Mouse (Mus musculus) lung, adult 2 months (tissue): Measurements from ENCODE around the gene Ust. TPM values are rescaled to one million over a fixed set of nuclear protein-coding genes. Genes with fewer than 3 reads are reported as not detected.

Experiments used
- DNase-seq: peaks from one replicate; pipeline ENCODE4 v3.0.0; 2022
- H3K4me1 ChIP-seq: fragments of 200-500 bp; 2 replicates; pipeline ENCODE4 v1.6.1; 2011; ENCODE audit warnings: low read length; ENCODE audit not compliant: control insufficient read depth, insufficient read depth
- H3K4me3 ChIP-seq: fragments of 200-500 bp; replicated peaks from 2 replicates; pipeline ENCODE3; 2011; ENCODE audit warnings: low read depth, mild to moderate bottlenecking, control low read depth, low read length; ENCODE audit errors: extremely low read depth
- CTCF ChIP-seq: fragments of 200-500 bp; IDR thresholded peaks from 2 replicates; pipeline ENCODE4 v1.5.1; 2011; ENCODE audit warnings: mild to moderate bottlenecking, low read length, control low read depth; ENCODE audit not compliant: insufficient read depth
- POLR2A ChIP-seq: fragments of 200-500 bp; IDR thresholded peaks from 2 replicates; pipeline ENCODE4 v1.6.1; 2011; ENCODE audit warnings: low read depth, mild to moderate bottlenecking, control low read depth, low read length, borderline replicate concordance; ENCODE audit errors: extremely low read depth
- WGBS: fragments of 180-500 bp; shearing (Covaris S2); methylation state at CpG from one replicate; pipeline ENCODE4 v1.1.7; 2018; 5-methylcytosine and 5-hydroxymethylcytosine counted together
- polyA plus RNA-seq: library from polyadenylated mRNA; depleted of rRNA; stranded (reverse); fragments of >200 nt; gene quantifications from 2 replicates; pipeline ENCODE4 v1.2.3, GENCODE M21; 2012

Gene Ust
- polyA plus RNA-seq, 1 experiment = 3.3 TPM

GRCm38 (mm10) chr10:8447681-8448080, 70.9 kb downstream of the Ust start:
- WGBS = 39% methylated on average over 5 of the region's 5 CpGs
- no peak for DNase-seq
- no peak overlapping the region for H3K4me3 ChIP-seq
- TF ChIP-seq POLR2A (no peak), CTCF (no peak)
- no peaks in the 10 kb centered on the region; the same call in 1 of the 2 replicates for H3K4me1 ChIP-seq

GRCm38 (mm10) chr10:8446972-8447371, 71.7 kb downstream of the Ust start:
- no peaks in the 10 kb centered on the region; the same call in 1 of the 2 replicates for H3K4me1 ChIP-seq
- no peak for TF ChIP-seq CTCF
- no peak overlapping the region for H3K4me3 ChIP-seq
- DNase-seq = no peak
- WGBS = 52% methylated on average over 4 of the region's 4 CpGs

DNA sequence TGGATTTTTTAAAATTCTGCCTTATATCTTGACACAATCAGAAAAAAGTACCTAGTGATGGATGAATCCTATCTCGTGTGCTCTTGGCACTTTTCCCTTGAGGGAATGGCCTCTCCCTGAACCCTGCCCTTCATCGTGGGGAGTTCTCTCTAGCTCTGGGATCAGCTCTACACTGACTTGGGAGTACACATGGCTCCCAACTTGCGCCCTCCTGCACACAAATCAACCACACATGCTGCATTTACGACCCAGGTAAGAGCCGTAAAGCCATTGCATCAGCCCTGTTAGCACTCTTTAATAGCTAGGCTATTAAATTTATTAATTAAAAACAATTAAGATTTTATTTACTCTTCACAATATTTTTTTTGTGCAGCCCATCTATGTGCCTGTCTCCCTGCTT, 74.6 kb downstream of the Ust start:
- Histone ChIP-seq H3K4me3 (no peak overlapping the region), H3K4me1 (no peaks in the 10 kb centered on the region; the same call in 1 of the 2 replicates)
- 74% methylated on average over 5 of the region's 5 CpGs for WGBS
- no peak for TF ChIP-seq CTCF
- no peak for TF ChIP-seq POLR2A
- no peak for DNase-seq

DNA sequence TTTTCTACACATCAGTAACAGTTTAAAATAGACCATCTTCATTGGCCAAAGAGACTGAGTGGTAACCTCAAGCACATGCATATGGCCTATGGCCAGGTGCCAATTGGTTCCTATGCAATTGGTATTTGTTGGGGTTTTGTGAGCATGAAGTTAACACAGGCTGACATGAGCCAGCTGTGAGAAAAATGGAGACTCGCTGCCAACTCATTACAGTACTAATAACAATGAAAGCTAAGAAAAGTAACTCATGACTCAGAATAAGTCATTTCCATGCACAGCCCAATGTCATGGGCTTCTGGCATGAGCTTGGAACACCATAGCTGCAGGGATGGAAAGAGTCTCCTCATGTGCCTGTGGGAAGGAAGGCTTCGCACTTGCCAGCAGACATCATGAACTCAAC, 86.8 kb downstream of the Ust start:
- no peak for DNase-seq
- no peak overlapping the region for H3K4me3 ChIP-seq
- H3K4me1 ChIP-seq = peaks cover 3% of the 10 kb centered on the region; the same call in 1 of the 2 replicates
- TF ChIP-seq POLR2A = no peak
- no peak for TF ChIP-seq CTCF
- 55% methylated on average over 2 of the region's 2 CpGs for WGBS

DNA sequence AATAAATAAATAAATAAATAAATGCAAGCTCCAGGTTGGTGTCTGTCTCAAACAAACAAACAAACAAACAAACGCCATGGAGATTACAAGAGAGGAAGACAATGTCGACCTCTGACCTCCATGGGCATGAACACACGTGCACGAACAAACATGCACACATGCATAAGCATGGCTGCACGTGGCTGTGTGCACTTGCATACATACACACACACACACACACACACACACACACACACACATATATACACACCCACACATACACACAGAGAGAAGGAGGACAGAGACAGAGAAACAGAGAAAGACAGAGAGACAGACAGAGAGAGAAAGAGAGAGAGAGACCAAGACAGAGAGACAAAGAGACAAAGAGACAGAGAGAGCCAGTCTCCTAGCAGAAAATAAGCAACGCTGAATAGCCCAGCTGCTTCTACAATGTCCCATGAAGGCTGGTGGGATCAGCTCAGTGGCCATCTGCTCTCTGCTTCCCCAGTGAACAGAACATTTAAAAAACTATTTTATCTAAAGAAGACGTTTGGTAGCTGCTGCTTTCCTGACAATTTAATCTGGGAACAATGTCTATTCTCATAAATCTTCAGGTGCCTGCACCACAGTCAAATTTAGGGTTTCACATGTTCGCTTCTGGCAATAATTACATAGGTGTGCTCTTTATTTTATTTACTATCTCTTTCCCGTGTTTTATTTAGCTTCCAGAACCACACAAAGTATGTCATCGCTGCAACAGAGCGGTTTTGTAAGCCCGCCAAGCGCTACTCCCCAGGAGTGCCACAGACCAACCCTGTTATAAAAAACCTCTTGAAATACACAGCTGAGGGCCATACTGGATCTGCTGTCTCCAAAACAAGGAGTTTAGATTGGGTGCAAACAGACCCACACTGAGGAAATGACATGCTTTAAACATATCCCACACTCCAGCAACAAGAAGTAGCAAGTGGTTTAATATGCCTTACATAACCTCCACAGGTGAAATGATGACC, 89.5 kb downstream of the Ust start:
- 80% methylated on average over 13 of the region's 13 CpGs for WGBS
- Histone ChIP-seq H3K4me1 (peaks cover 3% of the 10 kb centered on the region; the same call in 1 of the 2 replicates), H3K4me3 (no peak overlapping the region)
- no peak for TF ChIP-seq POLR2A
- no peak for TF ChIP-seq CTCF
- DNase-seq = no peak

DNA sequence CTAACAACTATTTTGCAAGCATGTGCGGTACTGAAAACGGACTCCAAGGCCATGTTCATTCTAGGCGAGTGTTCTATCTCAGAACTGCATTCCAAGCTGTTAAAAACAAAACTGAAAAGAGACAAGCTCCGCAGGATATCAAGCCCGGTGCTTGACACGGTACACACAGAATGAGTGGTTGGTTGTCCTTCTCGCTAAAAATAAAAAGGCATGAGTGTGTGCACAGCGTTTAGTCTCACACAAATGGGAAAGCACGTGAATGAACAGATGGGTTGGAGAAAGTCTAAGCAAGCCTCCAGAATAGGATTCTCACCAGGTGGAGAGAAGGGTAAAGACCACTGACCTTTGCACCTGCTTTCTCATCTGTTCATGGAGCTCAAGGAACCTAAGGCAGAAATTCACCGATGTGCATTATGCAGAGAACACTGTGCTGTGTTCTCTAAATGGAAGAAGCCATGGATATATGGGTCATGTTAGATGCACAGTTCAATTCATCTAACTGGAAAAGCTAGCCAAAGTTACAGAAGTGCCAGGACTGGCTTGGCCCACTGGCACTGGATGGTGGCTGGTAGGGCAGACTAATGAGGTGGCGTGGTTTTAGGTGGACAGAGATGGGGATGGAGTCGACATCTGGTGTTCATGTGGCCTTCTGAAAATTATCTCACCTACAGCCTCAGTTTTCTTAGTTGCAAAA, 90.8 kb downstream of the Ust start:
- H3K4me3 ChIP-seq = no peak overlapping the region
- DNase-seq = no peak
- TF ChIP-seq CTCF = no peak
- TF ChIP-seq POLR2A = no peak
- peaks cover 3% of the 10 kb centered on the region; the same call in 1 of the 2 replicates for H3K4me1 ChIP-seq
- 70% methylated on average over 12 of the region's 12 CpGs for WGBS

GRCm38 (mm10) chr10:8419496-8420009, 99.1 kb downstream of the Ust start:
- H3K4me3 ChIP-seq = no peak overlapping the region
- TF ChIP-seq POLR2A = no peak
- no peak for TF ChIP-seq CTCF
- no peak for DNase-seq
- H3K4me1 ChIP-seq = no peaks in the 10 kb centered on the region
- 46% methylated on average over 6 of the region's 6 CpGs for WGBS

GRCm38 (mm10) chr10:8415474-8415873, 103.2 kb downstream of the Ust start:
- WGBS = 80% methylated on average over 5 of the region's 5 CpGs
- Histone ChIP-seq H3K4me1 (no peaks in the 10 kb centered on the region), H3K4me3 (no peak overlapping the region)
- DNase-seq = no peak
- TF ChIP-seq CTCF (no peak), POLR2A (no peak)

- no peak for TF ChIP-seq POLR2A
- TF ChIP-seq CTCF = no peak
- no peak for DNase-seq
- no peaks in the 10 kb centered on the region for H3K4me1 ChIP-seq
- H3K4me3 ChIP-seq = no peak overlapping the region
- 71% methylated on average over 7 of the region's 7 CpGs for WGBS
Observed at GRCm38 (mm10) chr10:8415036-8415435, 103.6 kb downstream of the Ust start.

DNA sequence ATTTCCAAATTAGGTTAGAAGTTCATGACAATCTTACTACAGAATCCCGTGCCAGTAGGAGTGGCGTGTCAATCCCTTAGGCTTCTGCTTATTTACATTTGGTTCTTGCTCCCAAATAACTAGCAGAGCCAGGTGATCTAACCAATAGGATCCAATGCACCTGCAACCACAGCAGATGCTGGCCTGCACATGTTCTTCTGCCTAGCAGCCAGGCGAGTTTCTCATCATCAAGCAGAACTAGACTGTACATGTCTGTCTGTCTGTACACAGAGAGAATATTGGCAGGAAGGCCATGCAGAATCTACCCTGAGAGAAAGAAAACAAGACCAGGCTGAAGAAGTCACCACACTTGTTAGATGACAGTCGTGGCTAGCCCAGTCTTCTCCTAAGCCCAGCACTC, 113.5 kb downstream of the Ust start:
- WGBS = 87% methylated on average over 4 of the region's 4 CpGs
- TF ChIP-seq CTCF = no peak
- no peak for TF ChIP-seq POLR2A
- Histone ChIP-seq H3K4me3 (no peak overlapping the region), H3K4me1 (no peaks in the 10 kb centered on the region)
- no peak for DNase-seq
